Mouse (Mus musculus): ENCODE results near the gene Rreb1.

Gene Rreb1

GRCm38 (mm10) chr13:37875919-37876318 lies 97.7 kb downstream of the Rreb1 start:
- in situ Hi-C loops (cut with MseI, MboI) = no loop called here

- in situ Hi-C loops (cut with MseI, MboI) = no loop called here
Measured at GRCm38 (mm10) chr13:37876366-37876765, 98.2 kb downstream of the Rreb1 start.

- in situ Hi-C loops (cut with MseI, MboI) = no loop called here
Measured at GRCm38 (mm10) chr13:37876836-37877235, 98.6 kb downstream of the Rreb1 start.

- in situ Hi-C loops (cut with MseI, MboI) = no loop called here
Measured at GRCm38 (mm10) chr13:37877241-37877640, 99.0 kb downstream of the Rreb1 start.

GRCm38 (mm10) chr13:37878918-37879331 lies 100.7 kb downstream of the Rreb1 start:
- in situ Hi-C loops (cut with MseI, MboI) = no loop called here

- in situ Hi-C loops (cut with MseI, MboI) = no loop called here
Measured at GRCm38 (mm10) chr13:37879556-37879955, 101.4 kb downstream of the Rreb1 start.

GRCm38 (mm10) chr13:37880035-37880434 lies 101.8 kb downstream of the Rreb1 start:
- in situ Hi-C loops (cut with MseI, MboI) = no loop called here

- in situ Hi-C loops (cut with MseI, MboI) = no loop called here
Measured at GRCm38 (mm10) chr13:37880581-37881130, 102.5 kb downstream of the Rreb1 start.

- in situ Hi-C loops (cut with MseI, MboI) = no loop called here
Measured at GRCm38 (mm10) chr13:37882521-37882920, 104.3 kb downstream of the Rreb1 start.

GRCm38 (mm10) chr13:37883008-37883407 lies 104.8 kb downstream of the Rreb1 start:
- in situ Hi-C loops (cut with MseI, MboI) = no loop called here

- in situ Hi-C loops (cut with MseI, MboI) = no loop called here
Measured at GRCm38 (mm10) chr13:37885392-37885791, 107.2 kb downstream of the Rreb1 start.

GRCm38 (mm10) chr13:37886024-37886423 lies 107.8 kb downstream of the Rreb1 start:
- in situ Hi-C loops (cut with MseI, MboI) = no loop called here

- in situ Hi-C loops (cut with MseI, MboI) = no loop called here
Measured at GRCm38 (mm10) chr13:37894756-37895155, 116.6 kb downstream of the Rreb1 start.

- in situ Hi-C loops (cut with MseI, MboI) = no loop called here
Measured at GRCm38 (mm10) chr13:37895564-37896254, 117.5 kb downstream of the Rreb1 start.

- in situ Hi-C loops (cut with MseI, MboI) = no loop called here
Measured at GRCm38 (mm10) chr13:37896423-37896822, 118.2 kb downstream of the Rreb1 start.

- in situ Hi-C loops (cut with MseI, MboI) = no loop called here
Measured at GRCm38 (mm10) chr13:37898772-37899171, 120.6 kb downstream of the Rreb1 start.

- in situ Hi-C loops (cut with MseI, MboI) = no loop called here
Measured at GRCm38 (mm10) chr13:37903036-37903435, 124.8 kb downstream of the Rreb1 start.

- in situ Hi-C loops (cut with MseI, MboI) = no loop called here
Measured at GRCm38 (mm10) chr13:37903476-37903875, 125.3 kb downstream of the Rreb1 start.

- in situ Hi-C loops (cut with MseI, MboI) = no loop called here
Measured at GRCm38 (mm10) chr13:37904436-37904835, 126.2 kb downstream of the Rreb1 start.

GRCm38 (mm10) chr13:37908061-37908460 lies 129.9 kb downstream of the Rreb1 start:
- in situ Hi-C loops (cut with MseI, MboI) = no loop called here

GRCm38 (mm10) chr13:37908493-37908892 lies 130.3 kb downstream of the Rreb1 start:
- in situ Hi-C loops (cut with MseI, MboI) = no loop called here

GRCm38 (mm10) chr13:37909225-37909624 lies 131.0 kb downstream of the Rreb1 start:
- in situ Hi-C loops (cut with MseI, MboI) = no loop called here

GRCm38 (mm10) chr13:37912011-37912410 lies 133.8 kb downstream of the Rreb1 start:
- in situ Hi-C loops (cut with MseI, MboI) = no loop called here

All from mouse trophoblast stem cell (cell line).